Mouse (Mus musculus) ovary, postnatal 36 days (tissue): ENCODE measurements around the gene Npas4.
"Not testable (repeated sequence)": the region's sequence is repeated elsewhere in the genome, so short reads cannot be mapped to it uniquely, and the experiment has no call there.

ENCODE experiments used
- DNase-seq: peaks from one replicate; pipeline ENCODE4 v3.0.0; 2022; ENCODE audit warnings: low spot score, mixed read lengths

Gene Npas4

GRCm38 (mm10) chr19:4990256-4990625, at the start of gene Npas4:
Npas4 (minus strand) TSS chr19:4990316.
- DNase-seq, result no peak

- DNase-seq, result peak; percentile 41
These were observed 49.4 kb upstream of the Npas4 start for GRCm38 (mm10) chr19:5039301-5040114.

DNA sequence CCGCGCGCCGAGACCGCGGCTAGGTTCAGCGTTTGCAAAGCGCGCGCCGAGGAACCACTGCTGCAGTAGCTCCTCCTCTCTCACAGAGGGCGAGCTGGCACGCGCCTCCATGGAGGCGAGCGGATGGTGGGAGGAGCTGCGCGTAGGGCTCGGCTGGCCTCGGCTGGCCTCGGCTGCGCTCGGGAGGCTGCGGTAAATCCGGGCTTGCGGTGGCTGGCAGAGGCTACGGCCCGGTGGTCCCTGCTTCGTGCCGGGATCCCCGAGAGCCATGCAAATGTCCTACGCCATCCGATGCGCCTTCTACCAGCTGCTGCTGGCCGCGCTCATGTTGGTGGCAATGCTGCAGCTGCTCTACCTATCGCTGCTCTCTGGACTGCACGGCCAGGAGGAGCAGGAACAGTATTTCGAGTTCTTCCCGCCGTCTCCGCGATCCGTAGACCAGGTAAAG, 48.6 kb upstream of the Npas4 start, which contains the start of the genes B4gat1 and AC124502.3:
B4gat1 (plus strand) TSS at position 118 of the 448 bp plus-strand sequence.
AC124502.3 (plus strand) TSS at position 183 of the 448 bp plus-strand sequence.
- peak; percentile 89 for DNase-seq

- DNase-seq, result peak; percentile 77
These were observed 47.8 kb upstream of the Npas4 start for GRCm38 (mm10) chr19:5037678-5038571.

- DNase-seq, result no peak
These were observed 46.5 kb upstream of the Npas4 start for GRCm38 (mm10) chr19:5036577-5036976.

DNA sequence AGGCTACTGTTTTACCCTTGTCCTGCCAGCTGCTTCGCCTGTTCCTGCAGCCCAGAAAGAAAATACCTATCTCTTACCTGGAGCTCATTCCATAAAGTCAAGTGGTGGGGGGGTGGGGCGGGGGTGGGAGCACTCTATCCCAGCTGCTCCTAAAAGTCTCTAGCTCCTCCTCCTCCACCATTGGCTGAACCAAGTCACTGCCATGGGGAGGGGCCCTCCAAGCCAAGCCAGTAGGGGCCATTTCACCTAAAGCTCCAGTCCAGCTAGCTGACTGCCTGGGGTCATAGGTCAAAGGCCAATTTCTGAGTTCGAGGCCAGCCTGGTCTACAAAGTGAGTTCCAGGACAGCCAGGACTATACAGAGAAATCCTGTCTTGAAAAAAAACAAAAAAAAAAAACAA, 42.6 kb upstream of the Npas4 start:
- DNase-seq, result no peak

GRCm38 (mm10) chr19:5026111-5026510, 36.0 kb upstream of the Npas4 start:
- no peak for DNase-seq

DNA sequence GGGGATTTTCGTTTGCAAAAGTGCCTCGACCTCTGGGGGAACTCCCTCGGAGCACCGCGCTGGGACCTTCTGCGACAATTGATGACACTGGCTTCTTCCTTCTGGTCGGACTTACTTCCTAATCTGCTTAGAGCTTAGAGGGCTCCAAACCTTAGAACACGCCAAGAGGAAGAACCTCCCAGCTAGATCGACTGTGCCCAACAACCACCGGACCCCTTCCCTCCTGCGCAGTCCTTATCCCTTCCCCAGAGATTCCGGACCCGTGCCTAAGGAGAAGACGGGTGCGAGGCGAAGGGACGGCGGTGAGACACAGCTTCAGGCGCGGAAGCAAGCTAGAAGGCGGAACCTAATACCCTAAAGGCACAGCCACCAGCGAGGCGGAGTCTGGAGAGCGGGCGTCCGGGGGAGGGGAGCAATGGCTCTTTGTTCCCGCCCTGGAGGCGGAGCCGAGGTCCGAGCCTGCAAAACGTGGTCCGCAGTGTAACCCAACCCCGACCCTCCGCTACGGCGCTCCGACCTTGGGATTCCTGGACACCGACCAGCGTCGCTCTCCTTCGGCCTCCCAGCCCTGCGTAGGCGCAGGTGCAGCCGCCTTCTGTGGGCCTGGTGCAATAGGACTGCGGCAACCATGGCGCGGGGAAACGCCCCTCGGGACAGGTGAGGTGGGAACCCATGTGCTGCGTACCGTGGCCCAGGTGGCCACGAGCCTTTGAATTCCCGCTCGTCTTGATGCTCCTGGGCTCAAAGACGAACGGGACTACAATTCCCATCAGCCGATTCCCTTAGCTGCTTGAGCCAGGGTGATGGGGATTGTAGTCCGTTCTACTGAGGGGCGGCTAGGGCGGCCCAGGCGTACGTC, 33.7 kb upstream of the Npas4 start, which contains the start of gene Slc29a2:
Slc29a2 (plus strand) TSS at position 240 of the 859 bp plus-strand sequence.
- DNase-seq, result peak; percentile 96

GRCm38 (mm10) chr19:5021416-5021815, 31.3 kb upstream of the Npas4 start:
- DNase-seq, result no peak

GRCm38 (mm10) chr19:5018191-5018590, 28.1 kb upstream of the Npas4 start:
- DNase-seq, result no peak

DNA sequence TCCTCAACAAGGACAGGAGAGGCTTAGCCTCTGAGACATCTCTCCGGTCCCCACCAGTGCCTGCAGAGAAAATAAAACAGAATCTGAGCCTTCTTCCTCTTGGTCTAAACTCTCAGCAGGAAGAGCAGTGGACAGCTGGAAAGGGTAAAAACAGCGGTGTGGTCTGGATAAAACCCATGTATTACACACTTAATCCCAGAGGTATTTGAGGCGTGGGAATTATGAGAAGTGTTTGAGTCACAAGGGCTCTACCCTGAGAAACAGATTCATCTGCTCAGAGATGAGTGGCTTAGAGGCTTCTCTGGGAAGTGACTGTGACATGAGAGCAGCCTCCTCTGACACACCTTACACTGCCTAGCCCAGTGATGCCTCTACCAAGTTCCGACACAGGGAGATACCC, 27.5 kb upstream of the Npas4 start:
- DNase-seq, result no peak

GRCm38 (mm10) chr19:5016782-5017181, 26.7 kb upstream of the Npas4 start:
- DNase-seq, result peak; percentile 65

GRCm38 (mm10) chr19:5016221-5016742, 26.2 kb upstream of the Npas4 start:
- DNase-seq, result no peak

- peak; percentile 24 for DNase-seq
These were observed 24.9 kb upstream of the Npas4 start for GRCm38 (mm10) chr19:5014961-5015398.

DNA sequence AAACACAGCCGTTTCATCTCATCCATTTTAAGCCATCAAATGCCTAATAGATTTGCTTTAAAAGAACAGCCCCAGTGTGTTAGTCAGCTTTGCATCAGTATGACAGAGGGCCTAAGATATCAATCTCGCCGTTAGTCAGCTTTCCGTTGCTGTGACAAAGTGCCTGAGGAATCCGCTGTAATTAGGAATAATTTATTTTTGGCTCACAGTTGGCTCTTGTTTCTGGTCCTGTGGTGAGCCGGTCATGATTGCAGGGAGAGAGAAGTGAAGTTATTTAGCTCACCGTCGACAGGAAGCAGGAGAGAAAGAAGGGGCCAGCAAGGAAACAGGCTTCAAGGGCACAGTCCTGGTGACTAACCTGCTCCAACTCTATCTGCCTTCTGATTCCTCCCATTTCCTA, 23.0 kb upstream of the Npas4 start:
- DNase-seq, result no peak

DNA sequence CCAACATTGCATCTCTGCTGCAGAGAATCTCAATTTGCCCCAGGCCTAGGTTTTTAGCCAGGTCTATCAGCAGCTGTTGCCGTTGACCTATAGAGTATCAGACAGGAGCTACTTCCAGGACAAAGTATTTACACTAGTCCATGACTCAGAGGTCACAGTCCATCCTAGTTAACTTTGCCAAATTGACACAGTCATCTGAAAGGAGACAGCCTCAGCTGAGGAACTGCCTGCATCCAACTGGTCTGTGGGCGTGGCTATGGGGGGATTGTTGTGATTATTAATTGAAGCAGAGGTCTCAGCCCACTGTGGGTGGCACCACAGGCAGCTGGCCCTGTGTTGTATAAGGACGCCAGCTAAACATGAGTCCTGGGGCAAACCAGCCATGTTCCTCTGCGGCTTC, 14.8 kb upstream of the Npas4 start:
- no peak for DNase-seq

DNA sequence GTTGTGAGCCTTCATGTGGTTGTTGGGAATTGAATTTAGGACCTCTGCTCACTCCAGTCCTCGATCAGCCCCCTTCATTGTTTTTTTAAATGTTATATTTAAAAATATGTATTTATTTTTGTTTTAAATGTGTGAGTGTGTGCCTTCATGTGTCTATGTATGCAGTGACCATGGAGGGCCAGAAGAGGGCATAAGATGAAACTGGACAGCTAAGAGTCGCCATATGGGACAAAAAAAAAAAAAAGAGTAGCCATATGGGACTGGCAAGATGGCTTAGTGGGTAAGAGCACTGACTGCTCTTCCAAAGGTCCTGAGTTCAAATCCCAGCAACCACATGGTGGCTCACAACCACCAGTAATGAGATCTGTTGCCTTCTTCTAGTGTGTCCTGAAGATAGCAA, 13.5 kb upstream of the Npas4 start:
- DNase-seq, result not testable (repeated sequence)

DNA sequence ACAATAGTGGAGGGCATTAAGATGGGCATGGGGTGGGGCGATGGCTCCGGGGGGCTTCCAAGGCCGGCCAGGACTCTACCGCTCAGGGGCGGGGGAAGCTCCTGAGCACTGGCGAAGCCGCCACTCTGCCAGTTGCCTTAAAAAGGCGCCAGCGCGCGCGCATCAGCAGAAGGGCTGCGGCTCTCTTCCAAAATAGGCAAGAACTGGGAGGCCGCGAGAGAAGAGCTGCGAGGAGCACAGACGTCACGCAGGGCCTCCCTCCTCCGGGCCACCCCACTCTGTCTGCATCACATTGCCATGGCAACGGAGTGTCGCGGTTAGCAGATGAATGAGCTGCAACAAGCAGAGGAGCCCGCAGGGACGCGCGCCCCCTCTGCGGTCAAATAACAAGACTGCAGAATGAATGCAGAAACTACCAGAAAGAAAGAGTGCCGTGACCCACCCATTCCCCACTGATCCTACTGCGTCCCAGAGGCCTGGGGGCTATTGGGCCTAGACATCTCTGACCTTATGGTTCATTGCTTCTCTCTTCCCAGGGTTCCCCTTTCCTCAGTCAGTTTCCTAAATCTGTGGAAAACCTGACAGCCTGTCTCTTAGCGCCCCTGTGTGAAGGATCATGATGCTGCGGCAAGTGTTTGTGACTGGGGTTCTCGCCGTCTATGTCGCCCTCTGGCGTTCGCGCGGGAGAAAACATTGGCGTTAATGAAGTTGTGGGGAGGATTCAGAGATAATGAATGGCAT, 11.7 kb upstream of the Npas4 start:
- peak; percentile 76 for DNase-seq

- no peak for DNase-seq
These were observed 9.5 kb upstream of the Npas4 start for GRCm38 (mm10) chr19:4999445-5000140.

DNA sequence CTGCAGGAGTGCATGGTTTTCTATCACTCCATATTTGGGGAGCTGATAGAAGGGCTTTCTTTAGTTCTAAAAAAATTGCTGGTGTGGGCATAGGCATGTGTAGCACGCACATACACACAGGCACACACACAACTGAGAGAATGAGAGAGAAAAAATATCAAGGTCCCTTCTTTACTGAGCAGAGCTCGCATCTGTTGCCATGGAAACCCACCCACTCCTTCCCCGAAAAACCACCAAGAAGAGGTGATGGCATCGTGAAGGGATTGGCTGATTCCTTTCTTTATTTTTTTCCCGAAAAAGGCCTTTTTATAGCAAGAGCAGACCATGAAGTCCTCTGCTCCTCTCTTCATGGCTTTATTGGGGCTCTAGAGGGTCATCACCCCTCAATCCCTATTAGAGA, 3.9 kb upstream of the Npas4 start:
- no peak for DNase-seq
